Mouse (Mus musculus): ENCODE results near the gene Tjp1. TPM values are rescaled to one million over a fixed set of nuclear protein-coding genes. Genes with fewer than 3 reads are reported as not detected.

Gene Tjp1
- polyA plus RNA-seq, 2 experiments: 1.9 to 4.9 TPM

- Histone ChIP-seq H3K27me3 (ENCODE audit: control insufficient read depth, insufficient read depth, low read length) (no peaks in the 10 kb centered on the region), H3K4me3 (ENCODE audit: insufficient read depth in 1 of 2, low read depth in 2 of 2, low read length in 2 of 2) (no peak overlapping the region), H3K36me3 (replicated peaks; ENCODE audit: control insufficient read depth, insufficient read depth, low read depth) (no peaks in the 10 kb centered on the region), H3K9ac (replicated peaks) (no peak overlapping the region), H3K9me3 (ENCODE audit: control insufficient read depth, low read length) (no peaks in the 10 kb centered on the region), H3K4me1 (replicated peaks; ENCODE audit: control insufficient read depth in 2 of 2, insufficient read depth in 2 of 2, low read length in 1 of 2) (no peaks in the 10 kb centered on the region), H3K27ac (no peak overlapping the region), H3K4me2 (ENCODE audit: low read depth) (no peak overlapping the region)
- no peak for TF ChIP-seq EP300 (IDR thresholded peaks at IDR 0.05; ENCODE audit: low read depth)
- TF ChIP-seq CTCF (IDR thresholded peaks at IDR 0.05; ENCODE audit: low read depth): no peak
- 36% methylated on average over 2 of the region's 2 CpGs for WGBS (ENCODE audit: insufficient replicate concordance)
- no peak for DNase-seq (ENCODE audit: low read depth in 3 of 3, low spot score in 3 of 3)
- no peak for ATAC-seq (ENCODE audit: insufficient read depth)
Observed at GRCm38 (mm10) chr7:65456031-65456430, 71.5 kb downstream of the Tjp1 start.

GRCm38 (mm10) chr7:65455208-65455607, 72.4 kb downstream of the Tjp1 start:
- WGBS (ENCODE audit: insufficient replicate concordance): 65% methylated on average over 3 of the region's 3 CpGs
- no peaks in the 10 kb centered on the region for H3K9me3 ChIP-seq (ENCODE audit: control insufficient read depth, low read length)
- H3K4me1 ChIP-seq (replicated peaks; ENCODE audit: control insufficient read depth in 2 of 2, insufficient read depth in 2 of 2, low read length in 1 of 2): no peaks in the 10 kb centered on the region
- ATAC-seq (ENCODE audit: insufficient read depth): no peak
- H3K27ac ChIP-seq: no peak overlapping the region
- H3K4me2 ChIP-seq (ENCODE audit: low read depth): no peak overlapping the region
- no peak overlapping the region for H3K4me3 ChIP-seq (ENCODE audit: insufficient read depth in 1 of 2, low read depth in 2 of 2, low read length in 2 of 2)
- no peak for TF ChIP-seq EP300 (IDR thresholded peaks at IDR 0.05; ENCODE audit: low read depth)
- DNase-seq (ENCODE audit: low read depth in 3 of 3, low spot score in 3 of 3): no peak
- no peak overlapping the region for H3K9ac ChIP-seq (replicated peaks)
- H3K36me3 ChIP-seq (replicated peaks; ENCODE audit: control insufficient read depth, insufficient read depth, low read depth): no peaks in the 10 kb centered on the region
- H3K27me3 ChIP-seq (ENCODE audit: control insufficient read depth, insufficient read depth, low read length): no peaks in the 10 kb centered on the region

- Histone ChIP-seq H3K27me3 (ENCODE audit: control insufficient read depth, insufficient read depth, low read length) (no peaks in the 10 kb centered on the region), H3K4me2 (ENCODE audit: low read depth) (no peak overlapping the region), H3K9ac (replicated peaks) (no peak overlapping the region), H3K36me3 (replicated peaks; ENCODE audit: control insufficient read depth, insufficient read depth, low read depth) (no peaks in the 10 kb centered on the region), H3K4me1 (replicated peaks; ENCODE audit: control insufficient read depth in 2 of 2, insufficient read depth in 2 of 2, low read length in 1 of 2) (no peaks in the 10 kb centered on the region), H3K27ac (no peak overlapping the region), H3K4me3 (ENCODE audit: insufficient read depth in 1 of 2, low read depth in 2 of 2, low read length in 2 of 2) (no peak overlapping the region), H3K9me3 (ENCODE audit: control insufficient read depth, low read length) (no peaks in the 10 kb centered on the region)
- WGBS (ENCODE audit: insufficient replicate concordance): 31% methylated on average over 3 of the region's 3 CpGs
- DNase-seq (ENCODE audit: low read depth in 3 of 3, low spot score in 3 of 3) (no peak), ATAC-seq (ENCODE audit: insufficient read depth) (no peak)
- no peak for TF ChIP-seq CTCF (IDR thresholded peaks at IDR 0.05; ENCODE audit: low read depth)
- no peak for TF ChIP-seq EP300 (IDR thresholded peaks at IDR 0.05; ENCODE audit: low read depth)
Observed at GRCm38 (mm10) chr7:65454269-65454668, 73.3 kb downstream of the Tjp1 start.

- ATAC-seq (ENCODE audit: insufficient read depth): no peak
- TF ChIP-seq EP300 (IDR thresholded peaks at IDR 0.05; ENCODE audit: low read depth) (no peak), CTCF (IDR thresholded peaks at IDR 0.05; ENCODE audit: low read depth) (no peak)
- 60% methylated on average over 3 of the region's 3 CpGs for WGBS (ENCODE audit: insufficient replicate concordance)
Observed at GRCm38 (mm10) chr7:65452246-65452645, 75.3 kb downstream of the Tjp1 start.

GRCm38 (mm10) chr7:65450158-65450557, 77.4 kb downstream of the Tjp1 start:
- no peak overlapping the region for H3K4me3 ChIP-seq (ENCODE audit: insufficient read depth in 1 of 2, low read depth in 2 of 2, low read length in 2 of 2)
- TF ChIP-seq CTCF (IDR thresholded peaks at IDR 0.05; ENCODE audit: low read depth) (no peak), EP300 (IDR thresholded peaks at IDR 0.05; ENCODE audit: low read depth) (no peak)
- H3K4me2 ChIP-seq (ENCODE audit: low read depth): no peak overlapping the region
- no peak for ATAC-seq (ENCODE audit: insufficient read depth)
- 55% methylated on average over 5 of the region's 5 CpGs for WGBS (ENCODE audit: insufficient replicate concordance)
- H3K27me3 ChIP-seq (ENCODE audit: control insufficient read depth, insufficient read depth, low read length): no peaks in the 10 kb centered on the region
- no peak overlapping the region for H3K9ac ChIP-seq (replicated peaks)
- no peak overlapping the region for H3K27ac ChIP-seq
- H3K9me3 ChIP-seq (ENCODE audit: control insufficient read depth, low read length): no peaks in the 10 kb centered on the region
- no peaks in the 10 kb centered on the region for H3K36me3 ChIP-seq (replicated peaks; ENCODE audit: control insufficient read depth, insufficient read depth, low read depth)
- H3K4me1 ChIP-seq (replicated peaks; ENCODE audit: control insufficient read depth in 2 of 2, insufficient read depth in 2 of 2, low read length in 1 of 2): no peaks in the 10 kb centered on the region
- no peak for DNase-seq (ENCODE audit: low read depth in 3 of 3, low spot score in 3 of 3)

More at GRCm38 (mm10) chr7:65452246-65452645, 75.3 kb downstream of the Tjp1 start:
- H3K27me3 ChIP-seq (ENCODE audit: control insufficient read depth, insufficient read depth, low read length): no peaks in the 10 kb centered on the region
- no peak overlapping the region for H3K4me2 ChIP-seq (ENCODE audit: low read depth)
- no peak overlapping the region for H3K4me3 ChIP-seq (ENCODE audit: insufficient read depth in 1 of 2, low read depth in 2 of 2, low read length in 2 of 2)
- no peak overlapping the region for H3K9ac ChIP-seq (replicated peaks)
- no peak overlapping the region for H3K27ac ChIP-seq
- no peak for DNase-seq (ENCODE audit: low read depth in 3 of 3, low spot score in 3 of 3)
- no peaks in the 10 kb centered on the region for H3K36me3 ChIP-seq (replicated peaks; ENCODE audit: control insufficient read depth, insufficient read depth, low read depth)
- H3K4me1 ChIP-seq (replicated peaks; ENCODE audit: control insufficient read depth in 2 of 2, insufficient read depth in 2 of 2, low read length in 1 of 2): no peaks in the 10 kb centered on the region
- no peaks in the 10 kb centered on the region for H3K9me3 ChIP-seq (ENCODE audit: control insufficient read depth, low read length)
